Mouse (Mus musculus) adrenal gland, adult 8-10 months (tissue): ENCODE measurements around the gene Gm10073. TPM values are rescaled to one million over a fixed set of nuclear protein-coding genes. Genes with fewer than 3 reads are reported as not detected.
A peak's percentile ranks its signal among the peaks of the same experiment; 100 is the strongest.
"Not testable (repeated sequence)": the region's sequence is repeated elsewhere in the genome, so short reads cannot be mapped to it uniquely, and the experiment has no call there.

Source experiments
- DNase-seq: peaks from one replicate; pipeline ENCODE4 v3.0.0; 2022
- total RNA-seq, 4 experiments: library from RNA; stranded (reverse); gene quantifications; 2 replicates each; pipeline ENCODE4 v1.2.4; 2022

Gm10073 gene
- total RNA-seq, 4 experiments from 2014 or later = 129 to 165 (median 142) TPM

DNA sequence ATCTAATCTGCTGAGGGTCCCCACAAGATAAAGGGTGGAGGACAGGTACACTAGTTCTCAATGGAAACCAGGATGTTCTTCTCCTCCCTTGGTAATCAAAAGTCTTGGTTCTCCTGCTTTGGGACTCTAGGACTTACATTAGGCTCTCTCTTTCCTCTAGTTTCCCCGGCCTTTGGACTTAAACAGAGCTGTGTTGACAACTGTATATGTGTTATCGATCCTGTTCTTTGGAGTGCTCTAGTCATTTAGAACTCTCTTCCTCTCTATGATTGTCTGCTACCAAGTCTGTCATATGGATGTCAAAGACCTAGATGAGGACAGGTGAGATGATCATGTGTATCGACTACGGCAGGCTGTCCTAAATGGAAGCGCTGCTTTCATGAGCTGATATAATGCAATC, 23.8 kb upstream of the Gm10073 start:
- DNase-seq = no peak

DNA sequence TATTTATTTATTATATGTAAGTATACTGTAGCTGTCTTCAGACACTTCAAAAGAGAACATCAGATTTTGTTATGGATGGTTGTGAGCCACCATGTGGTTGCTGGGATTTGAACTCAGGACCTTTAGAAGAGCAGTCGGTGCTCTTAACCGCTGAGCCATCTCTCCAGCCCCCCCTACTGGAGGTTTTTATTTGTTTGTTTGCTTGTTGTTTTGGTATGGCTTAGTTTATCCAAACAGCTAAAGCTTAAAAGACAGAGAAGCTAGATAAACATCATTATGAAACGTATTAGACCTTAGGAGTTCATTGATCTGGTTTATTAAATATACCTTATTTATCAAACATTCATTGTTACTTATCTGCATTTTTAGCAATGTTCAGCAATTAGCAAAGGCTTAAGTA, 22.4 kb upstream of the Gm10073 start:
- not testable (repeated sequence) for DNase-seq

GRCm38 (mm10) chr8:106592458-106592857, 19.2 kb upstream of the Gm10073 start:
- DNase-seq = no peak

- no peak for DNase-seq
These were observed 15.5 kb upstream of the Gm10073 start for GRCm38 (mm10) chr8:106588443-106589431.

DNA sequence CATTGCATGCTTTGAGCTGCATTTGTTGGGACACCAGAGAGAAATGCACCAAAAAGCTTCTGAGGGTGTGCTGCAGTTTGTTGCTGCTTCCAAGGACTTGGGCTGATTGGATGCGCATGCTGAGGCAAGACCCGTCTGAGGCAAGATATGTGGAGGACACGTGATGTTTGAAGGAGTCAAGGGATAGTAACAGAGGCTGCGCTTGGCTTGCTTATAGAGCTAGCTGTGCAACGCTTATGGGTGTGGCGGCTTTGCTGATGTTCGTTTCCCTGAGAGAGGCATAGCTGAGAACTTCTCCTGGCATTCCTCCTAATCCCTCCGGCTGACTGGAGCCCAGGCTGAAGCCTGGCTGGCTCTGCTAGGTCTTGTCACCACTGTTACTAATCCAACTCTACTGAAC, 13.6 kb upstream of the Gm10073 start:
- no peak for DNase-seq

- no peak for DNase-seq
These were observed 12.4 kb upstream of the Gm10073 start for GRCm38 (mm10) chr8:106585671-106586037.

GRCm38 (mm10) chr8:106584942-106585670, 11.8 kb upstream of the Gm10073 start:
- DNase-seq = no peak

GRCm38 (mm10) chr8:106581344-106582088, 8.3 kb upstream of the Gm10073 start:
- no peak for DNase-seq

GRCm38 (mm10) chr8:106579510-106579909, 6.2 kb upstream of the Gm10073 start:
- no peak for DNase-seq

GRCm38 (mm10) chr8:106576849-106577555, 3.7 kb upstream of the Gm10073 start:
- DNase-seq = peak; percentile 31

GRCm38 (mm10) chr8:106574283-106574682, 1.0 kb upstream of the Gm10073 start:
- no peak for DNase-seq

DNA sequence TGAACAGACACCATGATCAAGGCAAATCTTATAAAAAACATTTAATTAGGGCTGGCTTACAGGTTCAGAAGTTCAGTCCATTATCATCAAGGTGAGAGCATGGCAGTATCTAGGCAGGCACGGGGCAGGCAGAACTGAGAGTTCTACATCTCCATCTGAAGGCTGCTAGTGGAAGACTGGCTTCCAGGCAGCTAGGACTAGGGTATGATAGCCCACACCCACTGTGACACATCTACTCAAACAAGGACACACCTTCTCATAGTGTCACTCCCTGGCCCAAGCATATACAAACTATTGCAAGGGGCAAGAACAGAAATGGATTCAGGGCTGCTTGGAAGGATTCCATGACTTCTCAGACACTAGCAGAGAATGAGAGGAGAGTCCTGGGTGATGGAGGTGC, 1.1 kb downstream of the Gm10073 start:
- not testable (repeated sequence) for DNase-seq

DNA sequence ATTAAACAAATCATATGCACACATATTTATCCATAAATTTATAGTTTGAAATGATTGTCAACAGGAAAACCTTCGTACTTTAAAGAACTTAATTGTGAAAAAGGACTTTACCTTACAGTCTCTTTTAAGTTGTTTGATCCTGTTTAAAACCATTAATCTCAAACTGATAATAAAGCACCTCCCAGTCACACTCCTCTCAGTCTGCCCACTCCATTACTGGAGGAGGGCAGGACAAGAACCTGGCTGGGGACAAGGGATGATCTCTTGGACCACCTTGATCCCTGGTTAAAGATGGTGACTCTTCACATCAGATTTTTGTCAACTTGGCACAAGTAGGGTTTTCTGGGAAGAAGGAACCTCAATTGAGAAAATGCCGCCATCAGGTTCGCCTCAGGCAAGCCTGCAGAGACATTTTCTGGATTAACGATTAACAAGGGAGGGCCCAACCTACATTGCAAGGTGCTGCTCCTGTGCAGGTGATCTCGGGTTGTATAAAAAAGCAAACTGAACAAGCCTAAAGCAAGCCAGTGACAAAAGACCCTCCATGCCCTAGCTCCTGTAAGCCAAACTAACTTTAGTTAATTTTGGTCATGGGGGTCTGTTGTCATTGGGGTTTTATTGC, 1.6 kb downstream of the Gm10073 start:
- no peak for DNase-seq

- no peak for DNase-seq
These were observed 2.9 kb downstream of the Gm10073 start for GRCm38 (mm10) chr8:106570386-106570785.

DNA sequence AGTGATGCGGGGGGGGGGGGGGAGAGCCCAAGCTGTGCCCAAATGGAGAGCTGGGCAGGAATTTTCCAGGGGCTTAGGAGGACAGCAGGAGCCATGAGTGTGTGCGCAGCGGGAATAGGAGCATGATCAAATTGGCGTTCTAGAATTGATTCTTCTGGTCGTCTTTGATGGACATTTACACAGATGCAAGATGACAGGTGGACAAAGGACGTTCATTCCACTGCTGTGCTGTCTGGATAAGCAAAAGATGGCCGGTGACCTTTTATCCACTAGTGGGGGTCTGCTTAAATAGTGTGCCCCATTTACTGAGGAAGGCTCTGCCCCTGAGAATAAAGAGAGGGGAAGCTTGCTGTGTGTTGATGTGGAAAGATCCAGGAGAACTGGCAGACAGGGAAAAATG, 4.3 kb downstream of the Gm10073 start:
- no peak for DNase-seq

- DNase-seq = no peak
These were observed 9.5 kb downstream of the Gm10073 start for GRCm38 (mm10) chr8:106563691-106564182.

GRCm38 (mm10) chr8:106561097-106561865, 12.0 kb downstream of the Gm10073 start:
- DNase-seq = peak; percentile 61

DNA sequence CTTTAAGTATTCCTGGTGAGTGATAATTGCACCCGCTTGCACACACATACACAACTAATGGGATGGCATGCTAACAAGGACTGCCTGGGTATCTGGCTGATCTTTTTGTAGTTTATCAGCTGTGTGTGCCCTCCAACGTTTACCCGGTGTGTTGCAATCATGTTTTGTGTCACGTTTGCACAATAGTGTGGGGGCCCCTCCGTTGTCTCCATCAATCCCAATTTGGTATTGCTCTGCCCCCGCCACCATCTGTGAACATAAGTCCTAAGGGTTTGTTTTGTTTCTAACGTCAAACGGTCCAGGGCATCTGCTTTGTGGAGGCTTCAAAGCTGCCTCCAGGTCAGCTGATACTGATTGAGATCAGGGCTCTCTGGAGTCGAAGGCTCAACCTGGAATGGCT, 13.4 kb downstream of the Gm10073 start:
- no peak for DNase-seq

- no peak for DNase-seq
These were observed 17.1 kb downstream of the Gm10073 start for GRCm38 (mm10) chr8:106556068-106556645.

- no peak for DNase-seq
These were observed 19.2 kb downstream of the Gm10073 start for GRCm38 (mm10) chr8:106554011-106554410.
